Mouse (Mus musculus): Measurements from ENCODE around the gene Uimc1. TPM values are rescaled to one million over a fixed set of nuclear protein-coding genes. Genes with fewer than 3 reads are reported as not detected.

Gene Uimc1
- total RNA-seq, 2 experiments from 2014 or later = 10.6 to 11.4 TPM

DNA sequence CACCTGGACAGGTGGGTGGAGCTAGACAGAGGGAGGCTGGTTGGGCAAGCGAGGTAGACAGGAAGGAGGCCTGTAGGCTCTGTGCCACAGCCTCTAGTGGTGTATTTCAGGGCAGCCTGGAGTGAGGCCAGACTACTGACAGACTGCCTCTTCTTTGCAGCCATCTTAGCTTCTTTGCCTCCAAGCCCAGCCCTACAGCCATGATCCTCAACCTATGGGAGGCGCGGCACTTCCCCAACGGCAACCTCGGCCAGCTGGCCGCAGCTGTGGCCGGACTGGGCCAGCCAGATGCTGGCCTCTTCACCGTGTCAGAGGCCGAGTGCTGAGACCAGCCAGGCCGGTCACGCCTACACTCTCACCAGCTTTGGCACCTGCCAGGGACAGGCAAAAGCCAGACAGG, 95.5 kb downstream of the Uimc1 start:
- no peak for DNase-seq
- intact Hi-C loops (cut with DNase I) = no loop called here

DNA sequence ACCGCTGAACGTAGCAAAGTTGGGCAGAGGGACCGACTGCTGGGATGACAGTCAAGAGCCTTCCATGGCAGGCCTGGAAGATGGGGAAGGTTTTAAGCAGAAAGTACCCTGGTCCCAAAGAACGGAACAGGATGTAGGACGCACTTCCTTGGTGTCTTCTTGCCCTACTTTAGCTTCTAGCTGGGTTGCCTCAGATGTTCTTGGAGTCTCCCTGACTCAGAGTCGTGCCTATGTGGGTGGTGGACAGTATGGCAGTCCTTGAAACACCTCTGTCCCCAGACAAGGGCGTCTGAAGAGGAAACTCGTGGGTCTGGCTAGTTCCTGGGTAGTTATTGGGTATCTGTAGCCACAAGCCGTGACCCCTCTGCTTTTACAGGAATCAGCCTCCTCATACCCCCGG, 98.0 kb downstream of the Uimc1 start:
- DNase-seq = no peak
- intact Hi-C loops (cut with DNase I) = no loop called here

DNA sequence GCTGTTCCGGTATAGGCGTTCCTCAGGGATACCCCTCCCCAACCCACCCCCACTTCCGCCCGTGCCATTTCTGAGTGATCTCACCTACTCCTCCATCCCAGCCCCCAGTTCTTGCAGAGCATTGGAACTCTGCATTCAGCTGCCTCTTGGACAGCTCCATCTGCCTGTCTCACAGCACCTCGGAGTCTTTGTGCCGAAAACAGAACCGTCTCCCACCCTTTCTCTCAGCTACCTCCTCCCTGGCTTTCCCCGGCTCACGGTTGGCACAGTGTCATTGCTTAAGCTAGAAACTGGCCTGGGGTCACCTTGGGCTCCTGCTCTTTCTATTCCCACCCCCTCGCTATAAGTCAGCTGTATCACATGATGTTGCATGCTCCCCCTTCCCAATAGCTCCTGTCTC, 99.7 kb downstream of the Uimc1 start:
- no peak for DNase-seq
- intact Hi-C loops (cut with DNase I) = no loop called here

DNA sequence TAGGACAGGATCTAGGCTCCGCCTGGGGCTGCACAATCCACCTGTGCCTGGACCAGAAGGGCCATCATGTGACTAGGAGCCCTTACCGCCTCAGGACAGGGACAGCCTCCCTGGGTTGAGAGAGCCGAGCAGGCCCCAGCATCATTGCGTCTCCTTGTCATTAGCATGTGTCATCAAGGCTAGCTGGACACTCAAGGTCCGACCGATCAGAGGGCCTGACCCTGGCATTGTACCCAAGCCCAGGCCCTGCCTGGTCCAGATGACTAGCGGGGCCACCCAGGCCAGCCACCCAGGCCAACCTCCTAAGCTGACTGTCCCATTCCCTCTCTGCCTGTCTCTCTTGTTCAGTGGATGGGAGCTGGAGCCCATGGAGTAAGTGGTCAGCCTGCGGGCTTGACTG, 102.5 kb downstream of the Uimc1 start:
- no peak for DNase-seq
- intact Hi-C loops (cut with DNase I) = no loop called here

DNA sequence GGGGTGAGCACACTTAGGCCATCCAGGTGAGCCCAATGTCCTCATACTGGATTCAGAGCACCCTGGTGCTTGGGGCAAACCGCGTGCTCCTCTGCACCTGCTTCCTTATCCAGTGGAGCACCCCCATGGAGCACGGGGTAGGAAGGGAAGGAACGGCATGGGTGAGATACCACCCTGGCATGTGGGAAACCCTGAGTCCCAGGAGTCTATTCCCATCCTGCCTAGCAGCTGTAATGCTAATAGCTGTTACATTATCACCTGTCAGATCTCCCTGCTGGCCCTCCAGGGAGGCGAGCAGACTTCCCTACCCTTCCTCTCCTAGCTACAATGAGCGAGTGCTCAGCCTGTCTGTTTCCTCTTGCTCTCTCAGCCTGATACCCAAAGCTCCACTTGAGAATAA, 104.9 kb downstream of the Uimc1 start:
- intact Hi-C loops (cut with DNase I) = no loop called here
- DNase-seq = no peak

DNA sequence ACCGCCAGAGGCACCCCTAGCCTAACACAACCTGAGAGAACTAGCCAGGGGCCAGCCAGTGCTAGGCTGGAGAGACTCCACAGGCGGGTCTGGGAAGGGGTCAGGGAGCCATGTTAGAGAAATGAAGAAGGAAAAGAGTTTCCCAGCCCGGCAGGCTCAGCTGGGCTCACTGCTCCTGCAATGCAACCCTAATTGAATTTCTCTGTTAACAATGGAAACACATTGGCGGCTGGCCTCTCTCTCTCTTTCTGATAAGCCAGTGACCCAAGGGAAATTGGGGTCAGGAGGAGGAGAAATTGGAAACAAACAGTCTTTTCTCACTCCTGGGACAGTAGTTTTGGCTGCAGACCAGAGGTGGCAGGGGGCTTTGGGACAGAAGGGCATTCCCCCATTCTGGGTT, 105.5 kb downstream of the Uimc1 start:
- DNase-seq = no peak
- intact Hi-C loops (cut with DNase I) = no loop called here

DNA sequence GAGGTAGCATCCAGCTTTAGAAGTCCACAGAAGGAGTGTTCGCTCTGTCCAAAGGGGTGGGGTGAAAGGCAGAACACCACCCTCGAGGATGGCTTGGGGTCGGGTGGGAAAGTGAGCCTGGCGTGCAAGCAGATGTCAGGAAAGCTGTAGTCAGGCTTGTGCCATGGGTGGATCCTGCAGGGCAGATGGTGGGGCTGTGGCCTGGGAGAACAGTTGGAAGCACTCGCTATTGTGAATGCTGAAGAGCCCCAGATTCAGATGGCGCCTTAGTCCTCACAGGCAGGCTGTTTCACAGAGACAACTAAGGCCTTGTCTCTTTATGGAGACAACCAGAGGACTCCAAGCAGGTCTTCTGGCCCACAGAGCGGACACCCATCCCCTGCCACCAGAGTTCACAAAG, 107.9 kb downstream of the Uimc1 start:
- no peak for DNase-seq
- intact Hi-C loops (cut with DNase I) = no loop called here

DNA sequence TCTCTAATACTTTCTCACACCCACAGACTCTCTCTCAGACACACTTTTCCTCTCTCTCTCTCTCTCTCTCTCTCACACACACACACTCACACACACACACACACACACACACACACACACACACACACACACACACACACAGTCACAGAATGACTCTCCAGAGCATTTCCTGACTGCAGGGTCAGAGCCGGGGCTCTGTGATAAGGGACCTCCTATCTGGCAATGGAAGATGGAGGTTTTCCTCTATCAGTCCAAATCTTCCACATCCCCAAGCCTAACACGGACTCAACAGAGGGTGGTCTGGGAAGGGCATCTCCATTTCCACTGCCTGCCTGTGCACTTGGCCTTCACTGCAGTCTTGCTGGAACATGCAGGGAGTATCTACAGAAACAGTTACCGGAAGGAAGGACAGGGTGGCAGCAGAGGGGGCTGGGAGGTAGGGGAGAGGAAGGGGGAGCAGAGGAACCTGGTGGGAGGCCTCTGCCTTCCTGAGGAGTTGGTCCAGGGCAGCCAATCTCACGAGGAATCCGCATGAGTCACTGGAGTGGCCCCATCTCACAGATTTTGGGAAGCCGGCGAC, 111.8 kb downstream of the Uimc1 start:
- intact Hi-C loops (cut with DNase I) = no loop called here
- no peak for DNase-seq

DNA sequence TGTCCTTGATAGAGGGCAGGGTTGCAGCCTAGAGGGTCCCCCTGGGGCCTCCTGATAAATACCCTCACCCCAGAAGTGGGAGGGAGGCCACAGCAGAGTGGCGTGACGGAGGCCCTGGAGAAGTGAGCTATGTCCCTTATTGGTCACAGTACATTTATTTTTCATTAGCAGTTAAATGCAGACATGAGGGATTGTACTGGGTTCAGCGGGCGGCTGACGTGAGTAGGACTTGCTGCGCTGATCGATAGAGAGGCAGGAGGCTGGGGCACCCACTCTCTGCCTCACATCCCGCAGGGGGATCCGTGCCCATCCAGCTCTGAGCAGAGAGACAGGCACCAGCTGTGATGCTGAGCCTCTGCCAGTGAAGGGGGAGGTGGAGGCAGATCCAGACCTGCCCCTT, 112.7 kb downstream of the Uimc1 start:
- DNase-seq = no peak
- intact Hi-C loops (cut with DNase I) = no loop called here

DNA sequence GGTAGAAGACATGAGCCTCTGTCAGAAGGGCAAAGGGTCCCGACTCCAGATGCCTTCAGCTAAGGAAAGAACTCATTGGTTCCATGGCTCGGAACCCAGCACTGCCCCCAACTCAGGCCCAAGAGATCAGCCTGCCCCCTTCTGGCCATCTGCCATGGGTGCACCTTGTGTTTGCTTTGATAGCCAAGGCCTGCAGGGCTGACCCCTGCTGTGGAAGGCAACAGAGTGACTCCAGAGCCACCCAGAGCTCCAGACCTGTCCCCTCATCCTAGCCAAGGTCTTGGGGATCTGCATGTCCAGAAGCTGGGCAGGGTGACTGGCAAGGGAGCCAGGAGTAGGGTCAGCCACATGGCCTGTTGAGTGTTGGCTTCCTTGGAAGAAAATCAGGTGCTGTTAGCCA, 116.5 kb downstream of the Uimc1 start:
- intact Hi-C loops (cut with DNase I) = no loop called here
- no peak for DNase-seq

DNA sequence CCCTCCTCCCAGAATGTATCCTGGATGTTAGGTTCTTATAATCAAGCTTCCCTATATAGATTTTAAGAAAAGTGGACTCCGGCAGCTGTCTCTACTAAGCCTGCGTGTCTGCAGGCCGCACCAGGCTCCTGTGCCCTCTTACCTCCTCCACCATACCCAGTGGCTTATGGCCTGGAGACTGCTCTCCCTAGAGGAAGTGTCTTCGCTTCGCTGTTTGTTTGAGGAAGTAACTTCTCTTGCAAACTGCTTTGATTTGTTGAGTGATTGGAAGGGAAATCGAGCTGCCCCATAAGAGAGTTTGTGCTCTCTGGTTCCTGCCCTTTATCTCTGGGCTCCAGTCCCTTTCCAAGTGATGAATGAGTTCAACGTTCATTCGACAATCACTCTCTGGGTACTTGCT, 117.1 kb downstream of the Uimc1 start:
- intact Hi-C loops (cut with DNase I) = no loop called here
- DNase-seq = no peak

DNA sequence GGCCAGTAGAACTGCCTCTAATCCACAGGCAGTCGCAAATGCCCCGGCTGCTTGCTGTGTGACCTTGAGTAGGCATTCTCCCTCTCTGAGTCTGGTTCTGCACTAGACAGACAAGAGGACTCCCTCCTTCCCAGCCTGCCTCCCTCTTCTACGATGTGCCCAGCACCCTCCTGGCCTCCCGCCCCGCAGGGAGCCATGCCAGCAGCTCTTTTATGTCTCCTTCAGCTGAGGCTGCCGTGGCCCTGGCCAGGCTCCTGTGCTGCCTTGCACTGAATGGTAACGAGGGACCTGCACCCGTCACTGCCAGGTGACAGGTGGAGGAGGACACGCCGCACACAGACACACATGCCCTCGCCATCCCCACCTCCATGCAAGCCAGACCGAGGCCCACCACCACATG, 119.1 kb downstream of the Uimc1 start:
- no peak for DNase-seq
- intact Hi-C loops (cut with DNase I) = no loop called here

DNA sequence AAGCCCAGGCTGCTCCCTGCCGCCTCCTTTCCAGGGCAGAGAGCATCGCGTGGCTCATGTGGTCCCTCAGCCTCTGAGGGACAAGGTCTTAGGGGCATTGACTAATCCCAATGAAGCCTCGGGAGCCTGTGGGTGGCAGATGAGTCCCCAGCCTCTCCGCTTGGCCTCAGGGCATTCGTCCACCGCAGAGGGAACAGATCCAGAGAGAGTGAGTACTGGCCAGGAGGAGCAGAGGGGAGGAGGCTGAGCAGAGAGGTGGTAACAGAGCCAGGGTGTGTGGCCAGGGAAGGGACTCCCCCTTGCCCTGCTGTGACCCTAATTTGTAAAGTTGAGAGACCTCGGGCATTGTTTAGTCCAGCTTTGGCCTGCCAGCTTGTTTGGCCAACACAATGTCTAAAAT, 121.3 kb downstream of the Uimc1 start:
- intact Hi-C loops (cut with DNase I) = loop anchor here (10.0 kb wide), 1 partner anchor 104 kb away; no protein-coding TSS in a partner anchor
- DNase-seq = no peak

Other genes starting within 250 kb of the Uimc1 start
- gene Unc5a, start 150.9 kb downstream of the Uimc1 start, total RNA-seq (2021) = 1 to 10 TPM; 7.1 to 8.6 TPM
- under 1 TPM; 0.18 to 0.74 TPM for gene Hk3, start 78.9 kb downstream of the Uimc1 start, total RNA-seq (2021)
- gene Zfp346, start 5.0 kb upstream of the Uimc1 start, total RNA-seq (2021) = 10 to 100 TPM; 10.1 to 11.8 TPM
- not detected for gene Gm17617, start 33.2 kb upstream of the Uimc1 start, total RNA-seq (2021)
- 1 to 10 TPM; 2.3 to 2.9 TPM for gene Fgfr4, start 52.3 kb upstream of the Uimc1 start, total RNA-seq (2021)
- gene Nsd1, start 109.5 kb upstream of the Uimc1 start, total RNA-seq (2021) = 10 to 100 TPM; 45.7 to 50.8 TPM
- gene Prelid1, start 220.2 kb upstream of the Uimc1 start, total RNA-seq (2021) = 10 to 100 TPM; 21.6 to 23.6 TPM
- gene Rab24, start 221.6 kb upstream of the Uimc1 start, total RNA-seq (2021) = 10 to 100 TPM; 27.0 to 30.9 TPM
- gene Mxd3, start 229.5 kb upstream of the Uimc1 start, total RNA-seq (2021) = under 1 TPM; 0.38 to 0.54 TPM

All from gastrocnemius, postnatal 36 days (tissue).